Mouse (Mus musculus) ES-Bruce4 (cell line): ENCODE results near the gene Morf4l1. TPM values are rescaled to one million over a fixed set of nuclear protein-coding genes. Genes with fewer than 3 reads are reported as not detected.
"Not testable (repeated sequence)": the region's sequence is repeated elsewhere in the genome, so short reads cannot be mapped to it uniquely, and the experiment has no call there.

ENCODE experiments used
- H3K27ac ChIP-seq: 2 replicates; pipeline ENCODE4 v1.5.1; 2012; ENCODE audit warnings: low read length, inconsistent platforms; ENCODE audit not compliant: insufficient read depth
- H3K27me3 ChIP-seq: 2 replicates; pipeline ENCODE4 v1.6.1; 2012; ENCODE audit warnings: mild to moderate bottlenecking, low read length, inconsistent platforms; ENCODE audit not compliant: control insufficient read depth, poor library complexity, insufficient read depth, severe bottlenecking
- H3K36me3 ChIP-seq: 2 replicates; pipeline ENCODE4 v1.6.1; 2012; ENCODE audit warnings: inconsistent platforms, mild to moderate bottlenecking, low read length, moderate library complexity; ENCODE audit not compliant: control insufficient read depth, poor library complexity, insufficient read depth, severe bottlenecking
- H3K4me1 ChIP-seq: one replicate; pipeline ENCODE4 v1.8.1; 2011; ENCODE audit warnings: low read length; ENCODE audit not compliant: control insufficient read depth, insufficient read depth
- H3K4me3 ChIP-seq: 2 replicates; pipeline ENCODE4 v1.5.1; 2011; ENCODE audit warnings: low read depth, mild to moderate bottlenecking, low read length
- H3K9ac ChIP-seq: 2 replicates; pipeline ENCODE4 v1.6.1; 2012; ENCODE audit warnings: low read depth, mild to moderate bottlenecking, inconsistent platforms; ENCODE audit not compliant: poor library complexity, severe bottlenecking
- H3K9me3 ChIP-seq: replicated peaks from 2 replicates; pipeline ENCODE4 v1.6.1; 2012; ENCODE audit warnings: mild to moderate bottlenecking, low read length, inconsistent platforms; ENCODE audit not compliant: control insufficient read depth, poor library complexity, insufficient read depth, severe bottlenecking
- CTCF ChIP-seq: IDR thresholded peaks from one replicate; pipeline ENCODE4 v1.8.1; 2011; ENCODE audit warnings: low read depth, low read length
- EP300 ChIP-seq: IDR thresholded peaks from 2 replicates; pipeline ENCODE4 v1.6.1; 2011; ENCODE audit warnings: low read depth, low read length; ENCODE audit not compliant: insufficient read depth
- POLR2A ChIP-seq: IDR thresholded peaks from one replicate; pipeline ENCODE4 v1.8.1; 2011; ENCODE audit warnings: low read length; ENCODE audit not compliant: insufficient read depth
- polyA plus RNA-seq: library from polyadenylated mRNA; stranded (reverse); fragments of >200 nt; gene quantifications from 2 replicates; pipeline ENCODE4 v1.2.4, GENCODE M21; 2011; ENCODE audit warnings: low read depth; ENCODE audit not compliant: missing spikeins, insufficient read depth, insufficient read length

Morf4l1 gene
- polyA plus RNA-seq, 1 experiment: 647 TPM

DNA sequence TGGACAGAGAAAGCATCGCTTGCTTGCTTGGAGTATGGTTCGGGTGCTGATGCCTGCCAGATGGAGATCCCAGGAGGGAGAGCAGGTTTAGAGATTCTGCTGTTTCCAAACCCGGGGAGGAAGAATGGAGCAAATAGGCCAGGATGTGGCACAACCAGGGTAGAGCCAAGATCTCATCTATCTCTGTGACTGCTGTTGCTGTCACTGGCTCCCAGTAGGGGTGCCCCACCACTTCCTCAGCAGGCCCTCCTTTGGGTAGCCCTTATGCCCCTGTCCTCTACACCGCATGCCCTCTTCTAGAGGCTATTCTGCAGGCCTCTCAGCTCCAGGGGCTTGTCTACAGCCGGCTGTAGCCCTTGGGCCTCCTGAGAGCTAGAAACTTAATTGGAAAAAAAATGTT lies 38.4 kb downstream of the Morf4l1 start:
- no peak overlapping the region for H3K9ac ChIP-seq
- no peak overlapping the region for H3K4me3 ChIP-seq
- H3K27me3 ChIP-seq: no peaks in the 10 kb centered on the region; the same call in 1 of the 2 replicates
- no peaks in the 10 kb centered on the region for H3K9me3 ChIP-seq
- TF ChIP-seq CTCF (no peak), POLR2A (no peak), EP300 (no peak)
- no peaks in the 10 kb centered on the region for H3K4me1 ChIP-seq
- no peak overlapping the region for H3K27ac ChIP-seq
- no peaks in the 10 kb centered on the region for H3K36me3 ChIP-seq

DNA sequence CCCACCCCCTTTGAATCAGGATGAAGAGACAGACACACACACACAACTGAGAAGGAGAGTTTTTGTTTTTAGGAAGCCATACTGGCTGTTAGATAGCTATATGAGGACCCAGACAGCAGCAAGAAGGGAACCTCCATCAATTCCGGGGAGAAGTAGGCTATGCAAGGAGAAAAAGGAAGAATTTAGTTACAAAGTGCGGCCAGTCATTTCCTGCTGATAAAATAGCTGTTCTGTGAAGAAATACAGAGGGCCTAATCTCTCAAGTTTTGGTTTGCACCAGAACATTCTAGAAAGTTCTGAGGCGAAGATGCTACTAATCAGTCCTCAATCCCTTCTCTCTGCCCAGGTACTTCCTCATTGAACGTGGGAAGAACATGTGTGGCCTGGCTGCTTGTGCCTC lies 39.2 kb downstream of the Morf4l1 start:
- H3K27ac ChIP-seq: no peak overlapping the region
- no peaks in the 10 kb centered on the region; the same call in 1 of the 2 replicates for H3K27me3 ChIP-seq
- H3K4me3 ChIP-seq: no peak overlapping the region
- no peak overlapping the region for H3K9ac ChIP-seq
- H3K4me1 ChIP-seq: no peaks in the 10 kb centered on the region
- TF ChIP-seq CTCF (no peak), POLR2A (no peak), EP300 (no peak)
- H3K36me3 ChIP-seq: no peaks in the 10 kb centered on the region
- H3K9me3 ChIP-seq: no peaks in the 10 kb centered on the region

DNA sequence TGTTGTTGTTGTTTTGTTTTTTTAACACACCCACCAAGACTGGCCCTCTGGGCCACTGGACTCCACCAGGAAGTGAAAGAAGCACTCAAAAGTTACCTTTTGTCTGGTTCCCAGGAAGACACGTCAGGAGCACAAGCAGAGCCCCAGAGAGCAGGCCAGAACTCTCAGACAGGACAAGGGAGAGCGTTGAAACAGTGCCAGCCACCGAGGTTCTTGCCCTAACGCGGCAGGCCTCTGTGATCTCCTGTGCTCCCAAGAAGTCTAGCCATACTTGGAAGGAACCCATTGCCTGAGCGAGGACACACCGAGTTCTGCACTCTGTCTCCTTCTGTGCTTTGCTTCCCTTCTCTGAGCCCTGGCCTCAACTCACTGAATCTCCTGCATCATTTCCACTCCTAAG lies 44.4 kb downstream of the Morf4l1 start:
- no peaks in the 10 kb centered on the region for H3K36me3 ChIP-seq
- H3K27me3 ChIP-seq: no peaks in the 10 kb centered on the region; the same call in 1 of the 2 replicates
- no peak for TF ChIP-seq EP300
- TF ChIP-seq CTCF: no peak
- TF ChIP-seq POLR2A: no peak
- H3K9me3 ChIP-seq: no peaks in the 10 kb centered on the region
- no peaks in the 10 kb centered on the region for H3K4me1 ChIP-seq
- H3K4me3 ChIP-seq: no peak overlapping the region
- H3K9ac ChIP-seq: no peak overlapping the region
- no peak overlapping the region for H3K27ac ChIP-seq

DNA sequence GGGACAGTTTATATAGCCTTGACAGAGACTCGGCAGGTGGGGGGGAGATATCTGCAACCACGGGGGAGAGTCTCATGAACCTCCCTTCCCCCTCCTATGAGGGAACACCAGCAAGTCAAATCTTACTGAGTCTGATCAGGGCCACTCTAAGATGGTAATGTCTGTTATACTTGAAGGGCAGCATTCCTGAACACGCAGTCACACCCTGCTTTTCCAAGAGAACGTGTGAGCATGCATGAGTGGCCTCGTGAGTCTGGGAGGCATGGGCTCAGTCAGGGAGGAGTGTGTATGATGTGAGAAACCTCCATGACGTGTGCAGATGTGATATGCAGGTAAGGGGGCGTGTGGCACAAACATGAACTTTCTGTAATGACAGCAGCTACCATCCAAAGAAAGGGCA lies 45.1 kb downstream of the Morf4l1 start:
- Histone ChIP-seq H3K4me1 (no peaks in the 10 kb centered on the region), H3K27me3 (no peaks in the 10 kb centered on the region; the same call in 1 of the 2 replicates), H3K36me3 (no peaks in the 10 kb centered on the region), H3K4me3 (no peak overlapping the region), H3K27ac (no peak overlapping the region), H3K9ac (no peak overlapping the region), H3K9me3 (no peaks in the 10 kb centered on the region)
- TF ChIP-seq POLR2A: no peak
- no peak for TF ChIP-seq EP300
- no peak for TF ChIP-seq CTCF

DNA sequence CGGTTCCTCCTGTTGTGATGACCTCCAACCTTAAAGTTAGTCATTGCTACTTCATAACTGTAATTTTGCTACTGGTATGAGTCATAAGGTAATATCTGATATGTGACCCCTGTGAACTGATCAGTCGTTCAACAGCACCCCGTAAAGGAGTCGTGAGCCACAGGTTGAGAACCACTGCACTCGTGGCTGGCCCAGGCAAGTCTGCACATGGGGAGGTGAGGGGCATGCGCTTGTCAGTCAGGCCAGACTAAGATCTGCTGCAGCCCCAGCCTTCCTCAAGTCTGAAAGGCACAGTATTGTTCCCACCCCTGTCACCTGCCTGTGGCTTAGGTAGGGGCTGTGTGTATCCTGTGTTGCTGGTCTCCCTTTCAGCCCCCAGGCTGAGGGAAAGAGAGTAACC lies 45.8 kb downstream of the Morf4l1 start:
- H3K4me1 ChIP-seq: no peaks in the 10 kb centered on the region
- H3K9ac ChIP-seq: no peak overlapping the region
- H3K36me3 ChIP-seq: no peaks in the 10 kb centered on the region
- no peak overlapping the region for H3K27ac ChIP-seq
- no peaks in the 10 kb centered on the region for H3K9me3 ChIP-seq
- no peak overlapping the region for H3K4me3 ChIP-seq
- TF ChIP-seq CTCF: no peak
- TF ChIP-seq POLR2A: no peak
- no peaks in the 10 kb centered on the region for H3K27me3 ChIP-seq

DNA sequence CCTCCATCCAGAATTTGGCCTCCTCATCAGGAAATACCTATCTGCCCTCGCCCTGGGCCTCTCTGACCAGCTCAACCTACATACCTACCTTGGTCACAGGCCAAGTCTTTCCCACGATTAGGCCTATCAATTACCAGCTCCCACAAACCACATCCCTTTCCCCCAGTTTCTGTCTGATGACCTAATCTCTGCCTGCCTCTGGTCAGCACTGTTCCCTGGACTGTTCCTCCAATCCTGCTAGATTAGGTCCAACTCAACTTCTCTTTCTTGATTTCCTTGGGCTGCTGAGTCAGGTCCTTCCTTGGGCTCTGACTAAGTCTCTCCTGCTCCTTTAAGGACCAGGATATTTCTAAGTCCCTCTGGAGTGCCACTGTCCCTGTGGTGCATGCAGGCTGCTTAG lies 47.2 kb downstream of the Morf4l1 start:
- Histone ChIP-seq H3K27me3 (no peaks in the 10 kb centered on the region), H3K36me3 (no peaks in the 10 kb centered on the region), H3K27ac (no peak overlapping the region), H3K4me1 (no peaks in the 10 kb centered on the region), H3K9ac (no peak overlapping the region), H3K4me3 (no peak overlapping the region), H3K9me3 (no peaks in the 10 kb centered on the region)
- TF ChIP-seq POLR2A (no peak), CTCF (no peak), EP300 (no peak)

DNA sequence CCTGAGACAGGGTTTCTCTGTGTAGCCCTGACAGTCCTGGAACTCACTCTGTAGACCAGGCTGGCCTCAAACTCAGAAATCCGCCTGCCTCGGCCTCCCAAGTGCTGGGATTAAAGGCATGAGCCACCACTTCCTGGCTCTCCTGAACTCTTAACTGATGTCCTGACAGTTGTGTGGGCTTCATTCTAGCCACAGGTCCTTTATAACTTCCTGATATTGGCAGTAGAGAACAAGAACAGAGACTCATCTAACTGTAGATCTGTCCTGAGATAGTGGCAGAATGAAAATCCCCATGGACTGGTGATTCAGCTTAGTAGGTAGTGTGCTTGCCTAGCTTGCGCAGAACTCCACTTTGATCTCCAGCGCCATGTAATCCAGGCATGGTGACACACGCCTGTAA lies 53.6 kb downstream of the Morf4l1 start:
- not testable (repeated sequence) for H3K9me3 ChIP-seq, H3K4me1 ChIP-seq, H3K4me3 ChIP-seq, H3K27ac ChIP-seq, H3K9ac ChIP-seq, H3K36me3 ChIP-seq, H3K27me3 ChIP-seq
